In genomic region chr9:71512899-71513298, GRCm38 (mm10) we compare ENCODE assay signal across 22 mouse cellular contexts. TPM values are rescaled to one million over a fixed set of nuclear protein-coding genes. Genes with fewer than 3 reads are reported as not detected.
DNase-seq lines count a peak whose midpoint lies in the region; ATAC-seq lines count a peak whose summit lies in the region.
"Had no signal": no experiment of that assay in that cellular context is flagged by ENCODE, and none has a peak within 500 bp of the region (broad histone marks: within the 10 kb centered on the region; RNA-seq: fewer than 3 reads in every experiment).

No protein-coding gene starts in this region.

- 0 out of 2 replicates have a peak, but pooled peaks cover 5% of the 10 kb centered on the region for H3K9me3 ChIP-seq in limb, embryonic 13.5 days
- H3K9me3 ChIP-seq: embryonic facial prominence, embryonic 15.5 days; forebrain, embryonic 15.5 days; hindbrain, embryonic 10.5 days; hindbrain, embryonic 15.5 days had no signal

- H3K9ac ChIP-seq in limb, embryonic 13.5 days: no peak overlapping the region
- H3K9ac ChIP-seq: embryonic facial prominence, embryonic 15.5 days; forebrain, embryonic 15.5 days; hindbrain, embryonic 15.5 days had no signal

- peaks cover 31% of the 10 kb centered on the region for H3K4me1 ChIP-seq in limb, embryonic 13.5 days
- H3K4me1 ChIP-seq: embryonic facial prominence, embryonic 15.5 days; forebrain, embryonic 15.5 days; hindbrain, embryonic 10.5 days; hindbrain, embryonic 15.5 days had no signal

- no peaks in the 10 kb centered on the region for H3K36me3 ChIP-seq in limb, embryonic 13.5 days
- H3K36me3 ChIP-seq: embryonic facial prominence, embryonic 15.5 days; forebrain, embryonic 15.5 days; hindbrain, embryonic 10.5 days; hindbrain, embryonic 15.5 days had no signal

- 12% methylated on average over 10 of the region's 10 CpGs for WGBS in limb, embryonic 13.5 days

- peak; percentile 16 for DNase-seq in embryo, embryonic 11 days
- no peak for DNase-seq in embryo, embryonic 10 days (ENCODE audit: low spot score)
- peak; percentile 87 for DNase-seq in 3T3-L1 (ENCODE audit: low read depth, low spot score)
- DNase-seq in forelimb bud, embryonic 11.5 days (ENCODE audit: low read depth, low spot score): peak; percentile 84
- DNase-seq in cerebellum, postnatal 10 days: no peak
- no peak for DNase-seq in spleen, postnatal 14 days (ENCODE audit: low spot score in 2 of 2)
- DNase-seq: adrenal gland, adult 2 months; adrenal gland, postnatal 25 days; cerebellum, adult 18-20 months; cerebellum, adult 9-11 months; gastrocnemius, postnatal 10 days; heart, adult 2 months had no signal

- ATAC-seq in limb, embryonic 13.5 days (ENCODE audit: low FRiP score, low read depth): peak; percentile 72; the same call in 1 of the 2 replicates
- ATAC-seq: activated CD4-positive, CD25-positive, alpha-beta regulatory T cell, adult 4 months; forebrain, embryonic 15.5 days; inflammation-experienced regulatory T-cells, adult 6 months; Patski had no signal

- peaks cover 49% of the 10 kb centered on the region for H3K27me3 ChIP-seq in limb, embryonic 13.5 days
- H3K27me3 ChIP-seq: forebrain, embryonic 15.5 days; hindbrain, embryonic 15.5 days; Patski had no signal

- H3K27ac ChIP-seq in limb, embryonic 13.5 days: no peak overlapping the region
- H3K27ac ChIP-seq: embryonic facial prominence, embryonic 15.5 days; forebrain, embryonic 15.5 days; heart, adult 2 months; hindbrain, embryonic 10.5 days; hindbrain, embryonic 15.5 days had no signal

- H3K4me2 ChIP-seq in limb, embryonic 13.5 days (replicated peaks): no peak overlapping the region
- H3K4me2 ChIP-seq: embryonic facial prominence, embryonic 15.5 days; forebrain, embryonic 15.5 days; heart, embryonic 11.5 days; hindbrain, embryonic 15.5 days had no signal

- H3K4me3 ChIP-seq in limb, embryonic 13.5 days: no peak overlapping the region
- H3K4me3 ChIP-seq: embryonic facial prominence, embryonic 15.5 days; erythroblast, embryonic 14.5 days; forebrain, embryonic 15.5 days; heart, adult 2 months; hindbrain, embryonic 10.5 days; hindbrain, embryonic 15.5 days had no signal

RNA-seq across cellular contexts. Expression of gene Polr2m, which starts 27.2 kb away (rescaled TPM):
- 512 and 546 TPM in 2 replicates for polyA plus RNA-seq in limb, embryonic 13.5 days (2015; fragmentation: Nextera tagmentation; extraction: Ambion mirVana)

Comparison
In these comparisons a context has a peak if more than half of its experiments do, and no peak if none do; other contexts are left out.
1. DNase-seq: peak in embryo, embryonic 11 days (single experiment), 3T3-L1 (single experiment) and forelimb bud, embryonic 11.5 days (single experiment); none in embryo, embryonic 10 days (single experiment), cerebellum, postnatal 10 days (0 of 2) and spleen, postnatal 14 days (0 of 2).